Mouse (Mus musculus) frontal cortex, postnatal 14 days (tissue): ENCODE measurements around the gene Azgp1.
A peak's percentile ranks its signal among the peaks of the same experiment; 100 is the strongest.
"Not testable (repeated sequence)": the region's sequence is repeated elsewhere in the genome, so short reads cannot be mapped to it uniquely, and the experiment has no call there.

Experiments
- DNase-seq, 2 experiments: peaks; one replicate each; pipeline ENCODE4 v3.0.0; 2022; ENCODE audit warnings: low spot score in 2 of 2

Azgp1 gene

GRCm38 (mm10) chr5:137981300-137981699 lies at the start of gene Azgp1:
Gene Azgp1, plus strand, starts transcription at chr5:137981520.
- no peak for DNase-seq

DNA sequence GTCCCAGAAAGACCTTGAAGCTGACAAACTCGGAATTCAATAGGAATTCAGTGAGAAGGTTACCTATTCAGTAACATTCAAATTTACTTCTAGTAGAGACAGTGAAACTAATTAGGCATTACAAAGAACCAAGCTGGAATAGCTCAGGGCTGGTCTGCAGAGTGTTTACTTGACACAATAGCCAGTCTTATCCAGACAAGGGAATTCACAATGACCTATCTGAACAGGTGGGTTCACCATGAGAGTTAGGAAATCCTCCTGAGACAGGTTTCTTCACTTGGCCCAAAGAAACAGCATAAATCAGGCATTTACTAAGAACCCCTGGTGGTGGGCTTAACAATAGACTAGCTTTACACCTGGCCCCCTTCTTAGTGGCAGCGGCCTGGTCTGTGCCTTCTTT lies 47.4 kb upstream of the Azgp1 start:
- not testable (repeated sequence) for DNase-seq

DNA sequence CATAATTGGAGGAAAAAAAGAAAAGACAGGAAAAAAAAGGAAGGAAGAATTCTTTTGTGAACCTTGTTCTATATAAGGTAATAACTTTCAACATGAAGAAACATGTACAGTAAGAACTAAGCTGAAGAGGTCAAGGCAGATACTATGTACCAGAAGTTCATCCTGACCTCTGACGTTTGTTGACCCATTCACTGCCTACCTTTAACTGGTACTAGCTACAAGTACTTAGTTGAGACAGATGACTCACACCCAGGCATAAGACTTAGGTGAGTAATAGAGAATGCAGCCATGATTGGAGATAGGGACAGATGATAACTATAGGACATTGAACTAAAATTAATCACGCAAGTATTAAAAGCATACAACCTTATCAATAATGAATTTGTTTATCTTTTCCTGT lies 44.8 kb upstream of the Azgp1 start:
- DNase-seq = no peak

- no peak for DNase-seq
Measured at GRCm38 (mm10) chr5:137937238-137937637, 44.1 kb upstream of the Azgp1 start.

DNA sequence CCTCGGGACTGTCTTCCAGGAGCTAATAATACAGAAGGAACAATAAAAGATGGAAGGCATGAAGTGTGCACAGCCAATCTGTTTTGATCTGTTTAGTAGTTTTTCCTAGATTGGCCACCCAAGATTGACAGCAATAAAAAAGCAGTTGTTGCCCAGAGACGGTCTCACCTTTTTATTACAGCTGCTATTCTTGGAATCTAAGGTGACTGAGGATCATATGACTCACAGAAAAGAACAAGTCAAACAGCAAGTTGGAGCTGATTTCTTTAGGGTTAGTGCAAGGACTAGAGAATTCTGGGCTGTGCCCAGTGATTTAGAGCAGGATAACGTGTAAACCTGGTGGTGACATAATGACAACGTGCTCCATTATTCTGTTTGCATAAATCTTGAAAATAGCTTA lies 40.4 kb upstream of the Azgp1 start:
- DNase-seq = no peak

- DNase-seq = no peak
Measured at GRCm38 (mm10) chr5:137943133-137943532, 38.2 kb upstream of the Azgp1 start.

GRCm38 (mm10) chr5:137947303-137947702 lies 34.0 kb upstream of the Azgp1 start:
- no peak for DNase-seq

DNA sequence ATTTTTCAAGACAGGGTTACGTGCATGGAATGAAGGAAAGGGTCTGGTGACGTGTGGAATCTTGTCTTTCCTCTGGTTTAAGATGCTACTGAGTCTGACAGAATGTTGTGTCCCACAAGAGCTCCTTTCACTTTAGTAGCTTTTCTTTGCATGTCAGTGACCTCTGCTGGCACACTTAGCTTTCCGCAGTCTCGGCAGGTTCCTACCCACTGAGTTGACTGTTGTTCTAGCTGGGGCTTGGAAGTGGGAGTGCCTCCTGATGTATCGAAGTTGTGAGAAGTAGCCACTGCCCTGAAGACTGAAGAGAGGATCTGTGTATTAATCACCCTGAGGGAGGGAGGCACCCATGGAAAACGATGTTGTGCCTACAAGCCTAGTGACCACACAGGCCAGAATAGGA lies 30.1 kb upstream of the Azgp1 start:
- peak; percentile 6 to 23 for DNase-seq

GRCm38 (mm10) chr5:137956404-137956803 lies 24.9 kb upstream of the Azgp1 start:
- no peak for DNase-seq

- DNase-seq = no peak
Measured at GRCm38 (mm10) chr5:137962945-137963344, 18.4 kb upstream of the Azgp1 start, which contains the start of gene Gjc3. Gene Gjc3, minus strand, starts transcription at chr5:137963098.

DNA sequence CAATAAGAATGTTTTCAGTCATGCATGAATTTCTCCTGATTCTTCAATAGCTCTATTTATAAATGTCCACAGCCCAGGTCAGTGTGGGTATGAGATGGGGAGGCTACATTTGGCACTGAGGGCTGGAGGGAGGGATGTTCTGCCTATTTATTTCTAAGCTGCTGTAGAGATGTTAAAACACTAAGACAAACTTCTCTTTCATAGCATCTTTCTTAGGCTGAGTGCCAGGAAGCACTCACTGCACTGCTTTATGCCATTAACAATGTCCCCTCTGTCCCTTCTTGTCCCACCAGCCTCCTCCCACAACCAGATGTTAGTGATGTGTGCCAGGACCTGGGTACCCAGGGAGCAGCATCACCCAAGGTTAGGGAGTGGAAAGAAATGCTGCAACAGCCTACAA lies 14.8 kb upstream of the Azgp1 start:
- DNase-seq = peak in 1 of 2 experiments; percentile 5

DNA sequence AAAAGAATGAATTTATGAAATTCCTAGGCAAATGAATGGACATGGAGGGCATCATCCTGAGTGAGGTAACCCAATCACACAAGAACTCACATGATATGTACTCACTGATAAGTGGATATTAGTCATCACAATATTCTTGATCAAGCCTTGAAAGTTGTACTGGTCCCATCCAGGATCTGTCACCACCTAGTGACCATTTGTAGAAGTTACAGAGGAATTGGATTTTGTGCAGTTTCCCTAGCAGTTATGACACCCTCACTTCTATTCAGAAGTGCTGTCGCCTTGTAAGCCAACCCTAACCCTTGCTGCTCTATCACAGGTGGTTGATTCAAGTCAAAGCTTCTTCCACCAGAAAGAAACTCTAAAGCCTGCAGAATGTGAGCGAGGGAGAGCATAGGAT lies 8.2 kb upstream of the Azgp1 start:
- no peak for DNase-seq

- no peak for DNase-seq
Measured at GRCm38 (mm10) chr5:137973738-137974137, 7.6 kb upstream of the Azgp1 start.

- no peak for DNase-seq
Measured at GRCm38 (mm10) chr5:137974724-137975123, 6.6 kb upstream of the Azgp1 start.

- DNase-seq = no peak
Measured at GRCm38 (mm10) chr5:137975434-137975833, 5.9 kb upstream of the Azgp1 start.

DNA sequence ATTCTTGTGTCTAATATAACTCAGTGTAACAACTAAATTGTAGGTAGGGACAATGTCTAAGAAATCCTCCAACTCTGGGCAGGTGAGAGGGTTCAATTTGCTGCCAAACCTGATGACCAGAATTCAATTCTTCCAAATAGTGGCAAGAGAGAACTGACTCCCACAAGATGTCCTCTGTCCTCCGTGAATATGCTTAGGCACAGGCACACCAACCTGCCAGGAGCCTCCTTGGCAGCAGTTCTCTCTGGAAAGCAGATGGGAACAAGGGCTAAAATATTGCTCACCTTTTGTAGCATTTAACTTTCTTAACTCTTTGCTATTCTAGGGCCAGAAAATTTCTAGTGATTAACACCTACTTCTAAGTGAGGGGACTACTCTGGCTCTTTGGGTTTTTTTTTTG lies 4.0 kb upstream of the Azgp1 start:
- no peak for DNase-seq

- no peak for DNase-seq
Measured at GRCm38 (mm10) chr5:137979081-137979480, 2.2 kb upstream of the Azgp1 start.

- no peak for DNase-seq
Measured at GRCm38 (mm10) chr5:137986351-137986750, 5.0 kb downstream of the Azgp1 start.

DNA sequence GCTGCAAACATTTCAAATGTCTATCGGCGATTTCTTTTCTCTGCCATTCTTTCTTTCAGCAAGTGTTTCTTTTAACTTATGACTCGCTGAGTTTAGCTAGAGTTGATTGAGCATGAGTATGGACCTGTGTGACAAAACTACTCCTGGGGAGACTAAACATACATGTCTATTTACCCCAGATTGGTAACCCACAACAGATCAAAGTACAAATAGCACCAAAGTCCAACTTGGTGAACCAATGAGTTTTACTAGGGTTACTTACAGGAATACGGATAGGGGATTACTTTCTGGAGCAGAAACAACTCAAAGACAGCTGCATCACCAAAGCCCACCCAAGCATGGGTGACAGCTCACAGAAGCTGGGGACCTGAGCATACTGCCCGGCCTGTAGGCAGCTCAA lies 28.1 kb downstream of the Azgp1 start:
- DNase-seq = no peak

GRCm38 (mm10) chr5:138012382-138012781 lies 31.1 kb downstream of the Azgp1 start:
- DNase-seq = no peak

DNA sequence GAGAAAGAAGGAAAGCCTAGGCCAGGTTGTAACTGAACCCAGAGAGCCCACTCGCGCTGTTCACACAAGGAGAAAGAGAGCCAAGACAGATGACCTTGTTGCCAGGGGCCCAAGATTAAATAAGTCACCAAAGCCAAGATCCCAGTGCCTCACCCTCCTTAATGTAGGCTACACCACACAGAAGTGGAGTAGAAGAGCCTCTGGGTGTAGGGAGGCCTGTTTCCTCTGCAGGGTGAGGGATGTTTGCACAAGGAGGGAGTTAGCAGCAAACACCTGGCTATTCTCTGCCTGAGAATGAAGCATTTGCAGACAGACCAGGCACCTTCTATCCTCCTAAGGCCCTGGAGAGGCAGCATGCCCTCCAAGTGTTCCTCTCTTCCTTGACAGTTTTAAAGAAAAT lies 35.2 kb downstream of the Azgp1 start:
- no peak for DNase-seq

DNA sequence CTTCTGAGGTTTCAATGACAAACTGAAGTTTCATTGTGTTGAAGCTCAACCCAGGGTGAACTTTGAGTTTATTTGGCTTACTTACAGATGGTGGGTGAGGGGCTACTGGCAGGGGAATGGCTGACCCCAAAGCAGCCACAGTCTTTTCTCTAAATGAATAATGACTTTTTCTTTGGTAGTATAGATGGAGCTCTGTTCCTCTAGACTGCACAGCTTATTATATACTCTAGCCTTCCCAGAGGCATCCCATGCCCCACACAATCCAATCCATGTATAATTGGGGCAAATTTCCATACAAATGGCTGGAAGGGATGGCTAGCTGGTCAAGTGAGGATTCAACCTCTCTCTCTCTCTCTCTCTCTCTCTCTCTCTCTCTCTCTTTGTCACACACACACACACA lies 35.7 kb downstream of the Azgp1 start:
- no peak for DNase-seq

DNA sequence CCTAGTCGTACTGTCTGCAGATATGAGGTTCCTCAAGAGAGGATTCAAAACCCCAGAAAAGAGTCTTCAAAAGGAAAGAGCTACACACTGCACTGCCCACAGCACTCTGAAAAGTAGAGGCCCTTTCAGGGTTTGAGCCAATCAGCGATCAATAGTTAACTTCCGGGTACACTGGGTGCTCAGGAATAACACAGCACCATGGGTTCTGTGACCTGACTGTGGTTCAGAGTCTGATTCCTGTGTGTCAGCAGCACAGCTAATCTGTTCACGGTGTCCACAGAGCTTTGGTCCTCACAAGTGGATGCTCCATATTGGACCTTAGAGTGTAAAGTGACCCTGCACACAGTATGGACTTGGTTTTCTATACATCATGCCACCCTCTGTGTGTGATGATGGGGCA lies 38.3 kb downstream of the Azgp1 start:
- DNase-seq = not testable (repeated sequence)

GRCm38 (mm10) chr5:138020961-138021479 lies 39.7 kb downstream of the Azgp1 start, which contains the start of the genes Smok3a and Smok3b:
Gene Smok3a, plus strand, starts transcription at chr5:138021261.
Gene Smok3b, plus strand, starts transcription at chr5:138021429.
- DNase-seq = not testable (repeated sequence)
